Comparison of ENCODE assay signal across 4 mouse cellular contexts in the genomic region with DNA sequence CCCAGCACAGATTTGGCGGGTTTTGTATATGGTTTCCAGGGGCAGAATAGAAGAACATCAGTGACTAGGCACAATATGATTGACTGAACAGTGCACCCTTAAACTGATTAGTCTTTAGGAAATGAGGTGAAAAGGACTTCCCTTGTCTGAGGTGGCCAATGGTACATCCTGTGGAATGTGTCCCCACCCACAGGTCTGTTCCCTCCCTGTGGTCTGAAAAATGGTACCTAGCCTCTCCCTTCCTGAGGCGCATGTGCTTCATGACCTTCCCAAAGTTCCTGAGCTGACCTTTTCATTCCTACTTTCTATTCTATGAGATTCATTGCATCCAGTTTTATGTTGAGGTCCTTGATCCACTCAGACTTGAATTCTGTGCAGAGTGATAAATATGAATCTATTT.
A peak's percentile ranks its signal among the peaks of the same experiment; 100 is the strongest.
DNase-seq lines count a peak whose midpoint lies in the region.
"Not testable (repeated sequence)": the region's sequence is repeated elsewhere in the genome, so short reads cannot be mapped to it uniquely, and the experiment has no call there.

No protein-coding gene starts in this region.

- not testable (repeated sequence) for H3K9ac ChIP-seq in ES-E14 (ENCODE audit: insufficient read depth, low read depth, low read length, poor library complexity, severe bottlenecking)

- H3K27ac ChIP-seq in ES-E14 (ENCODE audit: insufficient read depth, low read depth, low read length, poor library complexity, severe bottlenecking): peak overlapping the region; percentile 77; the same call in 1 of the 2 replicates

- not testable (repeated sequence) for H3K4me1 ChIP-seq in ES-E14 (ENCODE audit: control insufficient read depth in 2 of 2, insufficient read depth in 2 of 2, low read length in 2 of 2, poor library complexity in 1 of 2)

- H3K4me3 ChIP-seq in ES-E14 (ENCODE audit: insufficient read depth in 1 of 2, low read depth in 1 of 2, low read length in 2 of 2, poor library complexity in 1 of 2, severe bottlenecking in 1 of 2): not testable (repeated sequence)

- not testable (repeated sequence) for H3K9me3 ChIP-seq in ES-E14 (ENCODE audit: control insufficient read depth, insufficient read depth, low read depth, low read length)

- DNase-seq in ES-CJ7 (ENCODE audit: low read depth, low spot score) (peak; percentile 69), R1 (ENCODE audit: low read depth, low spot score) (peak; percentile 90), ZHBTc4 (ENCODE audit: low read depth, low spot score) (peak; percentile 73)
- not testable (repeated sequence) for DNase-seq in ES-E14 (ENCODE audit: low read depth, low spot score)

- in situ Hi-C loops in ES-E14 (cut with MboI; ENCODE audit: low sequenced_read_pairs in 2 of 2, unreplicated experiment in 2 of 2): not testable (repeated sequence)

- not testable (repeated sequence) for H3K36me3 ChIP-seq in ES-E14 (ENCODE audit: control insufficient read depth, insufficient read depth, low read length, poor library complexity, severe bottlenecking)
